Mouse (Mus musculus): ENCODE results near the gene Atp2b4.

DNA sequence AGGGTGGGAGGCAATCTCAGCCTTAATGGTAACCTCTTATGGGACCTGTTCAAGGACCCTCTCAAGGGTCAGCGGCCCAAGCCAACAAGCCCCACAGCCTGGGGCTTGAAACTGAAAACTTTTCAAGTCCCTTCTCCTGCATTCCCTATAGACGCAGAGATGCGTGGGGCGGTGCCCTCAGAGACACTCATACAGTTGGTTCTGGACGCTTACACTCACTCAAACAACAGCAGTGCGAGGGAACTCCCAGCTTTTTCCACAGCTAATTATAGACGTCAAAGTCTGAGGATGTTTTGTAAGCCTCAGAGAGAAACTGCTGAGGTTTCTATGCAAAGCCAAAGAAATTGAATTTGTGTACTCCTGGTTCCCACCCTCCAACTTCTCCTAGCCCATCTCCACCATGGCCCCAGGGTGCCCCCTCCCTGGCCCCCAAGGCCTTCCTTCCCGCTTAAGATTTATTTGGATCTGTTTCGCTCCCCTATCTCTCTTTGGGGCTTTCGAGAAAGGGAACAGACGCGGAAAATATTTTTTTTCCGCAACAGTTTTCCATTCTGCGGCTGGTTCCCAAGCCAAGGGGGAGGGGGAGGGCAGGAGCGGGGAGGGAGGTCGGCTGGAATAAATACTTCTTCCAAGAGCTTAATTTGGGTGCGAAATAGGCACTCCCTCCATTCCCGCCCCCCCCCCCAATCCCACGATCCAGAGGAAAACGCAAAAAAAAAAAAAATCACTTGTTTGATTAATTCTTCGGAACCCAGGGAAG lies 975 bp downstream of the Atp2b4 start:
- TF ChIP-seq POLR2A (IDR thresholded peaks at IDR 0.05; ENCODE audit: low read depth, low read length) (no peak), CTCF (IDR thresholded peaks at IDR 0.05; ENCODE audit: extremely low read depth, insufficient read depth, insufficient read length, insufficient replicate concordance) (no peak)
